Mouse (Mus musculus) stomach, embryonic 15.5 days (tissue): ENCODE measurements around the gene Rcbtb2. TPM values are rescaled to one million over a fixed set of nuclear protein-coding genes. Genes with fewer than 3 reads are reported as not detected.
A peak's percentile ranks its signal among the peaks of the same experiment; 100 is the strongest.

ENCODE experiments used
- ATAC-seq: fragments of 200-750 bp; cut with Nextera tagmentation; 2 replicates; pipeline ENCODE4 v1.8.0; 2017; ENCODE audit warnings: low read depth, moderate number of reproducible peaks, moderate TSS enrichment; ENCODE audit not compliant: insufficient read depth, low FRiP score
- H3K27ac ChIP-seq: fragments of 300-500 bp; sonication (generic); 2 replicates; pipeline ENCODE4 v1.5.1; 2015; ENCODE audit warnings: mild to moderate bottlenecking, inconsistent platforms
- H3K27me3 ChIP-seq: fragments of 300-500 bp; sonication (generic); replicated peaks from 2 replicates; pipeline ENCODE4 v1.6.1; 2015; ENCODE audit warnings: inconsistent platforms
- H3K36me3 ChIP-seq: fragments of 300-500 bp; sonication (generic); 2 replicates; pipeline ENCODE4 v1.6.1; 2015; ENCODE audit warnings: inconsistent platforms
- H3K4me1 ChIP-seq: fragments of 300-500 bp; sonication (generic); 2 replicates; pipeline ENCODE4 v1.6.1; 2015; ENCODE audit warnings: inconsistent platforms
- H3K4me2 ChIP-seq: fragments of 300-500 bp; sonication (generic); 2 replicates; pipeline ENCODE4 v1.6.1; 2015; ENCODE audit warnings: mild to moderate bottlenecking, inconsistent platforms
- H3K4me3 ChIP-seq: fragments of 300-500 bp; sonication (generic); replicated peaks from 2 replicates; pipeline ENCODE4 v1.5.1; 2015; ENCODE audit warnings: inconsistent platforms
- H3K9ac ChIP-seq: fragments of 300-500 bp; sonication (generic); 2 replicates; pipeline ENCODE4 v1.6.1; 2015; ENCODE audit warnings: inconsistent platforms
- H3K9me3 ChIP-seq: fragments of 300-500 bp; sonication (generic); 2 replicates; pipeline ENCODE4 v1.6.1; 2016; ENCODE audit warnings: inconsistent platforms
- WGBS: fragments of 180-500 bp; shearing (Covaris S2); methylation state at CpG from one replicate; pipeline ENCODE4 v1.1.7; 2015; 5-methylcytosine and 5-hydroxymethylcytosine counted together
- polyA plus RNA-seq: library from polyadenylated mRNA; unstranded; fragments of >200 nt; fragmentation: Nextera tagmentation; extraction: Ambion mirVana; gene quantifications from 2 replicates; pipeline ENCODE4 v1.2.1, GENCODE M21; 2015

Gene Rcbtb2
- polyA plus RNA-seq, 1 experiment from 2014 or later: 87.3 TPM

DNA sequence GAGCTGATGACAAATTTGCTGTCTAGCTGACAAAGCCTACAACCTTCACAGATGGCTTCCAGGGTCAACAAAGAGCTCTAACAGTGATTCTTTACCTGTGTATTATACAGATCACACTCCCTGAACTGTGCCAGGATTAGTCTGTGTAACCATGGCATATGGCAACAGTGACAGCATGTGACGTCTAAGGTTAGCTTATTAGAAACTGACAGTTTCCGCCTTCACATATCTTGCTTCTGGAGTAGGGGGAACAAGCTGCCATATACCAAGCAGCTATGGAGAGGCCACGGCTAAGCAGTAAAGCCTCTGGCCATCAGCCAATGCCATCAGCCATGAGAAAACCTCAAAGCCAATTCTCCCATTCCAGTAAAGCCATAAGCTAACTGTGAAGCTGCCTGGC lies 103.5 kb downstream of the Rcbtb2 start:
- no peaks in the 10 kb centered on the region for H3K27me3 ChIP-seq
- 53% methylated on average over 3 of the region's 3 CpGs for WGBS
- no peaks in the 10 kb centered on the region for H3K36me3 ChIP-seq
- no peaks in the 10 kb centered on the region for H3K9me3 ChIP-seq
- no peak overlapping the region for H3K4me2 ChIP-seq
- 0 out of 2 replicates have a peak, but pooled peaks cover 4% of the 10 kb centered on the region for H3K4me1 ChIP-seq
- no peak overlapping the region for H3K27ac ChIP-seq
- ATAC-seq: peak; percentile 47; the same call in 1 of the 2 replicates
- H3K4me3 ChIP-seq: no peak overlapping the region
- H3K9ac ChIP-seq: no peak overlapping the region

DNA sequence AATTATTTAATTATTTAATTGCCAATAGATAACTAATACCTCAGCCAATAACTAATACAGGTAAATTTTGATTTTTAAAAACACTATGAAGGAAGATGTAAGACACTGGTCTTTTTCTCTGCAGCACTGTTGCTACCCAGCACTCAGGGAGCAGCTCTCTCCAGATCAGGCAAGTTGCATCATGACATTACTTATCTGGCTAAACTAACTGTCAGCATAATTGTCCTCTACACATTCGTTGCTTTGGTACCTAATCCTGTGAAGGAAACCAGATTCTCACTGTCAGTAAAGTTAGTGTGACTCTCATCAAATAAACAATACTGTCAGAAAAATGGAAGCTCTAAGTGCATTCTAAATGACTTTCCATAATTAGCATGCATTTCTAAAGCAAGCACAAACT lies 104.0 kb downstream of the Rcbtb2 start:
- no peak for ATAC-seq
- no peak overlapping the region for H3K9ac ChIP-seq
- no peaks in the 10 kb centered on the region for H3K36me3 ChIP-seq
- H3K27ac ChIP-seq: no peak overlapping the region
- H3K27me3 ChIP-seq: no peaks in the 10 kb centered on the region
- H3K9me3 ChIP-seq: no peaks in the 10 kb centered on the region
- H3K4me3 ChIP-seq: no peak overlapping the region
- no peak overlapping the region for H3K4me2 ChIP-seq
- 0 out of 2 replicates have a peak, but pooled peaks cover 4% of the 10 kb centered on the region for H3K4me1 ChIP-seq
- WGBS: 6% methylated on average over 1 of the region's 1 CpGs

DNA sequence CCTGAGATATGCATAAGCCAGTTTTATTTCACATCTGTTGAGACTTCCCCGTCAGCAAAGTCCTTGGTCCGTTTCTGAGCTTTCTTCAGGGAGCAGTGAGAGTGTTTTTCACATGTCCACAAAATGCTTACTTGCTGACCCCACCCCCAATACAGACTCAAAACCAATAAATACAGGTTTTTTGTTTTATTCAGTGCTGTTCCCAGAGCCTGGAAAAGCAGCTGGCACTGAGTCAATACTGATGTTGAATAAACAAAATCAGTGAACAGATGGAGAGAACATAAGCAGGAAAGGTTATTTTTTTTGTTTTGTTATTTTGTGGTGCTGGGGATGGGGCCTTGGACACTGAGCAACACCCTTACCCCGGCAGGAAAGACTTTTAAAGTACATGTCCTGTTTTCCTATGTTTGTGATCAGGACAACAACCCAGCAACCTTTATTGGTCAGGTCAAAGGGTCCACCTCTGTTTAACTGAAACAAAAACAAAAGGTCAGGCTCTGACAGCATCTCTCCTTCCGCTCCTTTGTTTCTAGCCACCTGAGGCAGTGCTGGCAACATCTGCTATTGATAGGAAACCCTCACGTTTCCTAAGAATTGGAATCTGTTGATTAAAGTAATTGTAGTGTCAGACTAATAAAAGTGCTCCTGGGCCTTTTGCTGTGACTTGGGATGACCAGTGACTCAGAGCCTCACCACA lies 108.6 kb downstream of the Rcbtb2 start:
- Histone ChIP-seq H3K4me2 (no peak overlapping the region), H3K4me3 (no peak overlapping the region), H3K9me3 (no peaks in the 10 kb centered on the region), H3K27ac (peak overlapping the region; percentile 21; the same call in 1 of the 2 replicates), H3K9ac (no peak overlapping the region), H3K27me3 (no peaks in the 10 kb centered on the region), H3K36me3 (no peaks in the 10 kb centered on the region), H3K4me1 (0 out of 2 replicates have a peak, but pooled peaks cover 4% of the 10 kb centered on the region)
- 36% methylated on average over 5 of the region's 5 CpGs for WGBS
- no peak for ATAC-seq

DNA sequence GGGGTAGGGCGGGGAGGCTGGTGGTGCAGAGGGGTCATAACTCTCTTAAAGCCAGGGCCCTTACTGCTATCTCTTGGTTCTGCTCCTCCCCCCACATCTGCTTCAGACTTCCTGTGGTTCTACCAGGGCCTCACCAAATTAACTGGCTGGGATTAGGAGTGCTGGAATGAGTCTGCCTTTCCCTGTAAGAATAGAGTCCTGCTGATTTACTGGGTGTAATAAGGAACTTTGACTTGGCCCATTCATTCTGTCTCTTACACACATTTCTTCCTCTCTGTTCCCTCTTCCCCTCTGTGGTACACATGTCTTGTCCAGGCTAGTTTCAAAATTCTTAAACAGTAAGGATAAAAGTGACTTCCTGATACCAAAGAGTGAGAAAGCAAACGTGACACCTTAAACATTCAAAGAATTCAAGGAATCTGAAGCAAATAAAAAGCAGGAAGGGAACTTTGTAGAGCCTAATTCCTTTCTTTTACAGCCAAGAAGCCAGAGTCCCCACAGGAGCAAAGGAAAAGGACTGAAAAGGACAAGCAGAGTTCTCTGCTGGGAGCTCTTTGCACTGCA lies 111.7 kb downstream of the Rcbtb2 start:
- Histone ChIP-seq H3K4me2 (no peak overlapping the region), H3K9me3 (no peaks in the 10 kb centered on the region), H3K27me3 (no peaks in the 10 kb centered on the region), H3K36me3 (no peaks in the 10 kb centered on the region), H3K4me3 (no peak overlapping the region), H3K9ac (no peak overlapping the region), H3K4me1 (no peaks in the 10 kb centered on the region), H3K27ac (peak overlapping the region; percentile 79)
- 29% methylated on average over 2 of the region's 2 CpGs for WGBS
- ATAC-seq: no peak

DNA sequence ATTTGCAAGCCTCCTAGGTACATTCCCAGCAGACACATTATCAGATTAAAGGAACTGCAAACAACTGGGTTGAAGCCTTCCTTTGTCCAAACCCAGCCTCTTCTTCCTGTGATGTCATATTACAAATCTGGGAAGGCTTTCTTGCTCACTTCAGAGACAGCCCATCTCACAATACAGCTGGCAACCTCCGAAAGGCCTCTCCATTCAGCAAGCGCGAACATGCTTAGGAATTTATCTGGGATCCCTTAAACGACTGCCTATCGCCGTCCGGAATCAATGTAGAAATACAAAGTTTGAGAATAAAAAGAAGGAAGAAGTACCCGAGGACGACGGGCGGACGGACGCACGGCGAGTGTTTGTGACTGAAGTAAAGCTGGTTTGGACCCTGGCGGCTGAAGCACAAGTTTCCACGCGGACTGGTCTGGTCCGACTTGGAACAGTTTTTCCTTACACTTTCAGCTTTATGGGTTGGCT lies 115.0 kb downstream of the Rcbtb2 start, which contains the start of gene Lpar6:
Gene Lpar6 (plus strand): TSS at position 48 of the 474 bp plus-strand sequence.
- Histone ChIP-seq H3K9ac (peak within 1 kb of the TSS; percentile 50), H3K4me2 (peak within 1 kb of the TSS; percentile 47), H3K4me3 (peak within 1 kb of the TSS; percentile 61), H3K27me3 (no peaks in the 10 kb centered on the region), H3K36me3 (no peaks in the 10 kb centered on the region), H3K9me3 (no peaks in the 10 kb centered on the region), H3K27ac (peak within 1 kb of the TSS; percentile 98), H3K4me1 (no peaks in the 10 kb centered on the region)
- under 1% methylated on average over 19 of the region's 19 CpGs for WGBS
- ATAC-seq: peak; percentile 84

DNA sequence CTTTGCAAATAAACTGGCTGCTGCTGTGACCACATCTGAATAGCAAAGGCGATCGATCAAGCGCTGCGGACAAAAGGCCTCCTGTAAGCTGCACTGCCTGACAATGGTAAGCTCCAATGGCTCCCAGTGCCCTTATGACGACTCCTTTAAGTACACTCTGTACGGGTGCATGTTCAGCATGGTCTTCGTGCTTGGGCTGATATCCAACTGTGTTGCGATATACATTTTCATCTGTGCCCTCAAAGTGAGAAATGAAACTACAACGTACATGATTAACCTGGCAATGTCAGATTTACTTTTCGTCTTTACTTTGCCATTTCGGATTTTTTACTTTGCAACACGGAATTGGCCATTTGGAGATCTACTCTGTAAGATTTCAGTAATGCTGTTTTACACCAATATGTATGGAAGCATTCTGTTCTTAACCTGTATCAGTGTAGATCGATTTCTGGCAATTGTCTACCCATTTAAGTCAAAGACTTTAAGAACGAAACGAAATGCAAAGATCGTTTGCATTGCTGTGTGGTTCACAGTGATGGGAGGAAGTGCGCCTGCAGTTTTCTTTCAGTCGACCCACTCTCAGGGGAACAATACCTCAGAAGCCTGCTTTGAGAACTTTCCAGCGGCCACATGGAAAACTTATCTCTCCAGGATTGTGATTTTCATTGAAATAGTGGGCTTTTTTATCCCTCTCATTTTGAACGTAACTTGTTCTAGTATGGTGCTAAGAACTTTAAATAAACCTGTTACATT lies 115.8 kb downstream of the Rcbtb2 start:
- Histone ChIP-seq H3K36me3 (no peaks in the 10 kb centered on the region), H3K9ac (peak overlapping the region; percentile 50), H3K27me3 (no peaks in the 10 kb centered on the region), H3K27ac (peak overlapping the region; percentile 98), H3K4me1 (no peaks in the 10 kb centered on the region), H3K4me3 (peak overlapping the region; percentile 61), H3K9me3 (no peaks in the 10 kb centered on the region), H3K4me2 (peak overlapping the region; percentile 47)
- ATAC-seq: peak; percentile 77; the same call in 1 of the 2 replicates
- under 1% methylated on average over 20 of the region's 20 CpGs for WGBS

DNA sequence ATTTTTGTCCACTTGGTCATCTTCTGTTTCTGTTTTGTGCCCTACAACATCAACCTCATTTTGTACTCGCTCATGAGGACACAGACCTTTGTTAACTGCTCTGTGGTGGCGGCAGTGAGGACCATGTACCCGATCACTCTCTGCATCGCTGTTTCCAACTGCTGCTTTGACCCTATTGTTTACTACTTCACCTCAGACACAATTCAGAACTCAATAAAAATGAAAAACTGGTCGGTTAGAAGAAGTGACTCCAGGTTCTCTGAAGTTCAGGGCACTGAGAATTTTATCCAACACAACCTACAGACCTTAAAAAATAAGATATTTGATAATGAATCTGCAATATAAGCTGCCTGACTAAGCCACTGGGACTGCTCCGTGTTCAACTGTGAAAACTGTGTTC lies 116.5 kb downstream of the Rcbtb2 start:
- H3K4me3 ChIP-seq: peak overlapping the region; percentile 61
- peak overlapping the region; percentile 98 for H3K27ac ChIP-seq
- no peaks in the 10 kb centered on the region for H3K9me3 ChIP-seq
- peak overlapping the region; percentile 47 for H3K4me2 ChIP-seq
- H3K4me1 ChIP-seq: no peaks in the 10 kb centered on the region
- no peaks in the 10 kb centered on the region for H3K27me3 ChIP-seq
- no peaks in the 10 kb centered on the region for H3K36me3 ChIP-seq
- H3K9ac ChIP-seq: peak overlapping the region; percentile 50
- WGBS: 1% methylated on average over 6 of the region's 6 CpGs
- ATAC-seq: no peak

DNA sequence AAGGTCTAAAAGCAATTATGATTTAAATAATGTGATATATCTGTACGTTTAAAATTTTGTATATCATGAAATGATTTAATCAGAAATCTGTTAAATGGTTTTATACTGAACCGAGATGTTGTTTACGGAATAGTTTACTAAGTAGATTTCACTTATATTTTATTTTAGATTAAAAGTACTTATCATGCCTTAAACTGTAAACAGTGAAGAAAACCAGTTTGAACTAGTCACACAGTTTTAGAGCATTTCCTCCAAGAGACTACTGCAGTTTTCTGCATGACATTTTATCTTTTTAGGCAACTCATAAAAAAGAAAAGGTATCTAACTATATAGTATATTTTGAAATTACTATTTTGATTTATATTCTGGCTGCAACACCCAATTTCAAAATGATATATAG lies 117.0 kb downstream of the Rcbtb2 start:
- Histone ChIP-seq H3K36me3 (no peaks in the 10 kb centered on the region), H3K4me3 (no peak overlapping the region), H3K9me3 (no peaks in the 10 kb centered on the region), H3K4me1 (no peaks in the 10 kb centered on the region), H3K4me2 (no peak overlapping the region), H3K27ac (no peak overlapping the region), H3K9ac (no peak overlapping the region), H3K27me3 (no peaks in the 10 kb centered on the region)
- 24% methylated on average over 3 of the region's 3 CpGs for WGBS
- no peak for ATAC-seq

DNA sequence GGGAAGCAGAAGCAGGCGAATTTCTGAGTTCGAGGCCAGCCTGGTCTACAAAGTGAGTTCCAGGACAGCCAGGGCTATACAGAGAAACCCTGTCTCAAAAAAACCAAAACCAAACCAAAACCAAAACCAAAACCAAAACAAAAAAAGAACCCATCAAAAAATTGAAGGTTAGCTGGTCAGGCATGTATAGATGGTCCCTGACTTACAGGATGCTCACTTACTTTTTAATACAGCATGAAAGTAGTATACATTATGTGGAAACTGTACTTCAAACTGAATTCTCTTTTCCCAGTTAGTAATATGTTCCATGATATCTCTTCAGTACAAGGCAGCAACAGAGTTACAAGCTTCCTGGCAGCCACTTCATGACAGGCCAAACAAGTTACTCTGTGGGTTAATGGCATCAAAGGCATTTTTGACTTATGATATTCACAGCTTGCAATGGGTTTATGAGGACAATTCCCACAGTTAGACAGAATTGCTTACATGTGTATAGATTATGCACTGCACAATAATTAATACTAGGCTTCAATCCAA lies 121.3 kb downstream of the Rcbtb2 start:
- ATAC-seq: no peak
- no peak overlapping the region for H3K4me3 ChIP-seq
- H3K27ac ChIP-seq: no peak overlapping the region
- no peak overlapping the region for H3K4me2 ChIP-seq
- WGBS: 92% methylated on average over 2 of the region's 2 CpGs
- no peak overlapping the region for H3K9ac ChIP-seq
- no peaks in the 10 kb centered on the region for H3K9me3 ChIP-seq
- no peaks in the 10 kb centered on the region for H3K27me3 ChIP-seq
- H3K36me3 ChIP-seq: no peaks in the 10 kb centered on the region
- H3K4me1 ChIP-seq: no peaks in the 10 kb centered on the region

DNA sequence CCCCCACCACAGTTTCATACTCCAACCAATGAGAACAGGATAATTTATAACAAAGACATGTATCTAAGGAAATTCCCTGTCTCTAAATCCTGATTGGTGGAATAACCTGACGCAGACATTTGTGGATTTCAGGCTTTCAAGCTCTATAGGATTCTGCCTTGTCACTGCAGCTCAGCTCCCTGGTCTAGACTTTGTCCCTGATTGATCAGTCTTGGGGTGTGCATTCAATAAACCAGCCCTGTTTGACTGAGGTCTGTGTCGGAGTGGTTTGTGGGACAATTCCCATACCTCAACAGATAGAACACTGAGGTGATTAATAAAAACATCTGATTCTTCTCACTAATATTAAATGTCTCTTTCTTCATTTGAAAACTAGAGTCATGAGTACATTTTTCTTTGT lies 127.2 kb downstream of the Rcbtb2 start:
- H3K4me1 ChIP-seq: no peaks in the 10 kb centered on the region; the same call in 1 of the 2 replicates
- no peak overlapping the region for H3K9ac ChIP-seq
- no peak overlapping the region for H3K4me3 ChIP-seq
- 87% methylated on average over 2 of the region's 2 CpGs for WGBS
- H3K4me2 ChIP-seq: no peak overlapping the region
- no peak for ATAC-seq
- no peaks in the 10 kb centered on the region for H3K9me3 ChIP-seq
- H3K36me3 ChIP-seq: no peaks in the 10 kb centered on the region
- H3K27ac ChIP-seq: no peak overlapping the region
- no peaks in the 10 kb centered on the region for H3K27me3 ChIP-seq

DNA sequence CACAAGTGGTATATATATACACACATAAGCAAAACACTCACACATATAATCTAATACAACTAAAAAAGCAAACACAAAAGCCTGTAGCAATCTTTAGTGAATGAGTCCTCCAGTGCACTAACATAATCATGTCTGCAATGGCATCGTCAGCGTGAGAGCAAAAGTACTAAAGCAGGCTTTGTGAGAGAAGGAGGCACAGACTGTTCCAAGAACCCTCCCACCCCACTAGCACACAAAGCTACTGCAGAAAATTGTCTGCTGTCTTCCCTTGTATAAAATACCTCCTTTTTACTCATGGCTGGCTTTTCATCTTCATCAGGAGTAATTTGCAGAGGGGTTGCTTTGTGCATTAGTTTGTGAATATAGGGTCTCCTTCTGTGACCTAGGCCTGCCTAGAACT lies 129.4 kb downstream of the Rcbtb2 start:
- Histone ChIP-seq H3K9me3 (no peaks in the 10 kb centered on the region), H3K9ac (no peak overlapping the region), H3K27me3 (no peaks in the 10 kb centered on the region), H3K4me3 (no peak overlapping the region), H3K36me3 (no peaks in the 10 kb centered on the region), H3K27ac (peak overlapping the region; percentile 78; the same call in 1 of the 2 replicates), H3K4me2 (no peak overlapping the region), H3K4me1 (no peaks in the 10 kb centered on the region; the same call in 1 of the 2 replicates)
- 75% methylated on average over 2 of the region's 2 CpGs for WGBS
- ATAC-seq: no peak
